Mouse (Mus musculus) liver, postnatal 0 days (tissue): ENCODE results near the gene H2al1d. TPM values are rescaled to one million over a fixed set of nuclear protein-coding genes. Genes with fewer than 3 reads are reported as not detected.
"Not testable (repeated sequence)": the region's sequence is repeated elsewhere in the genome, so short reads cannot be mapped to it uniquely, and the experiment has no call there.

ENCODE experiments used
- ATAC-seq: fragments of 200-750 bp; cut with Nextera tagmentation; 2 replicates; pipeline ENCODE4 v1.8.0; 2017; ENCODE audit warnings: mild to moderate bottlenecking, moderate library complexity
- DNase-seq: peaks from one replicate; pipeline ENCODE4 v3.0.0-alpha.2; 2016
- H3K27ac ChIP-seq: fragments of 300-500 bp; sonication (generic); 2 replicates; pipeline ENCODE4 v1.5.1; 2014; ENCODE audit warnings: antibody characterized with exemption, moderate library complexity, mild to moderate bottlenecking, low read depth
- H3K27me3 ChIP-seq: fragments of 300-500 bp; sonication (generic); 2 replicates; pipeline ENCODE4 v1.6.1; 2014; ENCODE audit warnings: low read length, control low read depth, mixed read lengths; ENCODE audit not compliant: insufficient read depth
- H3K36me3 ChIP-seq: fragments of 300-500 bp; sonication (generic); replicated peaks from 2 replicates; pipeline ENCODE4 v1.6.1; 2014; ENCODE audit warnings: mild to moderate bottlenecking, control low read depth, low read length, moderate library complexity, mixed read lengths; ENCODE audit not compliant: insufficient read depth
- H3K4me1 ChIP-seq: fragments of 300-500 bp; sonication (generic); 2 replicates; pipeline ENCODE4 v1.6.1; 2014; ENCODE audit warnings: antibody characterized with exemption, mild to moderate bottlenecking, control low read depth; ENCODE audit not compliant: insufficient read depth
- H3K4me2 ChIP-seq: fragments of 300-500 bp; sonication (generic); 2 replicates; pipeline ENCODE4 v1.6.1; 2014; ENCODE audit warnings: low read depth, mild to moderate bottlenecking, low read length, moderate library complexity, mixed read lengths
- H3K4me3 ChIP-seq: fragments of 300-500 bp; sonication (generic); 2 replicates; pipeline ENCODE4 v1.5.1; 2014; ENCODE audit warnings: low read depth, low read length
- H3K9ac ChIP-seq: fragments of 300-500 bp; sonication (generic); replicated peaks from 2 replicates; pipeline ENCODE4 v1.6.1; 2014; ENCODE audit warnings: mild to moderate bottlenecking, moderate library complexity
- H3K9me3 ChIP-seq: fragments of 300-500 bp; sonication (generic); 2 replicates; pipeline ENCODE4 v1.6.1; 2016; ENCODE audit warnings: mild to moderate bottlenecking, control low read depth, low read length, mixed read lengths
- CTCF ChIP-seq: sonication (generic); IDR thresholded peaks from 2 replicates; pipeline ENCODE4 v1.5.1; 2016; ENCODE audit warnings: antibody characterized with exemption, low read depth
- EP300 ChIP-seq: IDR thresholded peaks from 2 replicates; pipeline ENCODE4 v1.6.1; 2016; ENCODE audit warnings: antibody characterized with exemption, low read depth, mild to moderate bottlenecking
- WGBS: fragments of 180-500 bp; shearing (Covaris S2); extraction: QIAGEN DNeasy Blood & Tissue Kit; methylation state at CpG from one replicate; pipeline ENCODE4 v1.1.7; 2014; ENCODE audit not compliant: insufficient replicate concordance; 5-methylcytosine and 5-hydroxymethylcytosine counted together
- polyA plus RNA-seq: library from polyadenylated mRNA; unstranded; fragments of >200 nt; fragmentation: Nextera tagmentation; extraction: Ambion mirVana; gene quantifications from 2 replicates; pipeline ENCODE4 v1.2.1, GENCODE M21; 2015

Gene H2al1d
- polyA plus RNA-seq, 1 experiment from 2014 or later: not detected

DNA sequence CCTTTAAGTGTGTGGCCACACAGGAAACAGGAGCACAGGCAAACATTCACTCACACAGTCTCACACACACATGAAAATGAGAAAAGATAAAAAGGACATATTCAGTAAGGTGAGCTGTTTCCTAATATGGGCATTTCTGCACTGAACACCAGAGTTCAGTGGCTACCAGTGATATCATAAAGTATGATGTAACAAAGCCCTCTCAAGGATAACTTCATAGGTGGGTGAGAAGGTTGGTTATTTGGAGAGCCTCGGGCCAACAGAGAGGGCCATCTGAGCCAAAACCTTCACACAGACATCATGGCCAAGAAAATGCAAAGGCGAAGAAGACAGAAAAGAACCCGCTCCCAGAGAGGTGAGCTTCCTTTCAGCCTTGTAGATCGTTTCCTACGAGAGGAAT is 15.7 kb downstream of the H2al1d start, which contains the start of gene H2al1i:
Gene H2al1i, plus strand, starts transcription at position 301 of the 400 bp plus-strand sequence.
- H3K27me3 ChIP-seq, H3K9ac ChIP-seq, H3K36me3 ChIP-seq, H3K4me1 ChIP-seq, H3K4me3 ChIP-seq, H3K9me3 ChIP-seq, DNase-seq, ATAC-seq, H3K27ac ChIP-seq, H3K4me2 ChIP-seq: not testable (repeated sequence)
- 89% methylated on average over 2 of the region's 5 CpGs for WGBS

DNA sequence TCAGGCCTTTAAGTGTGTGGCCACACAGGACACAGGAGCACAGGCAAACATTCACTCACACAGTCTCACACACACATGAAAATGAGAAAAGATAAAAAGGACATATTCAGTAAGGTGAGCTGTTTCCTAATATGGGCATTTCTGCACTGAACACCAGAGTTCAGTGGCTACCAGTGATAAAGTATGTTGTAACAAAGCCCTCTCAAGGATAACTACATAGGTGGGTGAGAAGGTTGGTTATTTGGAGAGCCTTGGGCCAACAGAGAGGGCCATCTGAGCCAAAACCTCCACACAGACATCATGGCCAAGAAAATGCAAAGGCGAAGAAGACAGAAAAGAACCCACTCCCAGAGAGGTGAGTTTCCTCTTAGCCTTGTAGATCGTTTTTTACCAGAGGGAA is 18.9 kb downstream of the H2al1d start, which contains the start of gene H2al1j:
Gene H2al1j, plus strand, starts transcription at position 301 of the 400 bp plus-strand sequence.
- DNase-seq, H3K27me3 ChIP-seq, H3K4me2 ChIP-seq, H3K27ac ChIP-seq, ATAC-seq, H3K9me3 ChIP-seq, H3K9ac ChIP-seq, H3K4me3 ChIP-seq, H3K4me1 ChIP-seq, H3K36me3 ChIP-seq: not testable (repeated sequence)
- WGBS: 84% methylated on average over 2 of the region's 2 CpGs

DNA sequence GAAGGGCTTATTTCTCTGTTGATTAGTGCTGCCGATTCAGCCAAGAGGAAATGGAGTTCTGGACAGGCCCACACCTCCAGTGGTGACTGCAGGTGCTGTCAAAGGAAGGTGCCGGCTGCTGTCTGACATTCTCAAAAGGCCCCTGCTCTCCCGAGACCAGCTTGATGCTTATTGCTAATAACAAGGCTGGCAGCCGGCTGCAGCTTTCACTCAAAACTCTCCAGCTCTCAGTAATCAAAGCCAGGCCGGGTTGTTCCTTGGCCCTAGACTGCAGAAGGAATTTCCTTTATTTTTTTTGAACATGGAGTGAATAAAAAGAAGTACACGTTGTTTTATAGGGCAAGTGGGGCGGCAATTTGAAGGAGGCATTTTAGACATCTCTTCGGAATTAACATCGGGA is 37.1 kb downstream of the H2al1d start:
- no peak for ATAC-seq

DNA sequence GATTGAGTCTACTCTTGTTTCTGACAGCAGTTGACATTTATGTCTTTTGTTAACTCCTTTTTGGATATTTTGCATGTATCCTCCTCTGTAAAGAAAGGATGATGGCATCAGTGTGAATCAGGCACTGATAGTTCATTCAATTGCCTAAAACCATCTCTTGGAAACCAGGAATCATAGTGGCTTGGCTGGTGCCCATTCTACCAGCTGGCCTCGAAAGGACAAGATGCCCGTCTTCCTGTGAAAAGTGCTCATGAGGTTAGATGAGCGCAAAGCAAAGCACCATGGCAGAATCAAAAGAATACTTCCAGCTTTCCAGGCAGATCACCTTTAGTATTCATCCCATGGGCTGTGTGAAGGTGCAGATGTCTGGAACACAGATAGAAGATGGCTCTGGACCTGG is 38.1 kb downstream of the H2al1d start:
- WGBS: 80% methylated on average over 3 of the region's 3 CpGs
- DNase-seq: no peak
- no peak for ATAC-seq
- Histone ChIP-seq H3K4me3 (no peak overlapping the region), H3K36me3 (no peaks in the 10 kb centered on the region), H3K4me1 (no peaks in the 10 kb centered on the region), H3K4me2 (no peak overlapping the region), H3K27ac (no peak overlapping the region), H3K9ac (no peak overlapping the region), H3K9me3 (no peaks in the 10 kb centered on the region), H3K27me3 (no peaks in the 10 kb centered on the region; the same call in 1 of the 2 replicates)
- TF ChIP-seq CTCF (no peak), EP300 (no peak)

More for the DNA sequence above, 37.1 kb downstream of the H2al1d start:
- no peak for DNase-seq
- WGBS: 78% methylated on average over 9 of the region's 9 CpGs
- H3K36me3 ChIP-seq: no peaks in the 10 kb centered on the region
- H3K4me3 ChIP-seq: no peak overlapping the region
- no peak overlapping the region for H3K4me2 ChIP-seq
- no peak overlapping the region for H3K9ac ChIP-seq
- H3K27ac ChIP-seq: no peak overlapping the region
- H3K4me1 ChIP-seq: no peaks in the 10 kb centered on the region
- TF ChIP-seq CTCF (no peak), EP300 (no peak)
- H3K9me3 ChIP-seq: no peaks in the 10 kb centered on the region
- no peaks in the 10 kb centered on the region; the same call in 1 of the 2 replicates for H3K27me3 ChIP-seq

Other genes starting within 250 kb of the H2al1d start
- not detected in 2 replicates for gene H2al1a, start 9.6 kb upstream of the H2al1d start, polyA plus RNA-seq
- not detected in 2 replicates for gene H2al1b, start 6.4 kb upstream of the H2al1d start, polyA plus RNA-seq
- not detected in 2 replicates for gene H2al1c, start 3.2 kb upstream of the H2al1d start, polyA plus RNA-seq
- not detected in 2 replicates for gene H2al1e, start 3.1 kb downstream of the H2al1d start, polyA plus RNA-seq
- not detected in 2 replicates for gene H2al1f, start 6.3 kb downstream of the H2al1d start, polyA plus RNA-seq
- gene H2al1g, start 9.4 kb downstream of the H2al1d start, polyA plus RNA-seq: not detected in 2 replicates
- not detected in 2 replicates for gene H2al1h, start 12.7 kb downstream of the H2al1d start, polyA plus RNA-seq
- gene H2al1i, start 15.8 kb downstream of the H2al1d start, polyA plus RNA-seq: not detected in 2 replicates
- not detected in 2 replicates for gene H2al1j, start 19.0 kb downstream of the H2al1d start, polyA plus RNA-seq